Mouse (Mus musculus): Measurements from ENCODE around the gene Erf. TPM values are rescaled to one million over a fixed set of nuclear protein-coding genes. Genes with fewer than 3 reads are reported as not detected.

Gene Erf
- 22.3 and 24.3 TPM in 2 replicates for polyA plus RNA-seq (2016; fragmentation: Nextera tagmentation; extraction: Ambion mirVana)

GRCm38 (mm10) chr7:25250141-25250972 is at the start of gene Erf:
Erf (minus strand) TSS chr7:25250761.
- H3K4me3 ChIP-seq (replicated peaks): peak within 1 kb of the TSS; percentile 95
- no peaks in the 10 kb centered on the region for H3K27me3 ChIP-seq
- peak within 1 kb of the TSS; percentile 99 for H3K27ac ChIP-seq
- H3K4me1 ChIP-seq (replicated peaks): peaks cover 44% of the 10 kb centered on the region
- H3K36me3 ChIP-seq: peaks cover 13% of the 10 kb centered on the region
- H3K4me2 ChIP-seq: peak within 1 kb of the TSS; percentile 95
- WGBS: under 1% methylated on average over 50 of the region's 81 CpGs
- peak within 1 kb of the TSS; percentile 97 for H3K9ac ChIP-seq (replicated peaks)
- ATAC-seq (ENCODE audit: insufficient number of reproducible peaks, insufficient read depth, low FRiP score, low TSS enrichment, low read depth): peak; percentile 64
- H3K9me3 ChIP-seq: no peaks in the 10 kb centered on the region

- peak; percentile 93 for ATAC-seq (ENCODE audit: insufficient number of reproducible peaks, insufficient read depth, low FRiP score, low TSS enrichment, low read depth)
- Histone ChIP-seq H3K9ac (replicated peaks) (peak within 1 kb of the TSS; percentile 91), H3K4me2 (peak within 1 kb of the TSS; percentile 79), H3K27me3 (no peaks in the 10 kb centered on the region), H3K36me3 (peaks cover 37% of the 10 kb centered on the region), H3K27ac (peak within 1 kb of the TSS; percentile 97), H3K4me1 (replicated peaks) (peaks cover 19% of the 10 kb centered on the region), H3K4me3 (replicated peaks) (peak within 1 kb of the TSS; percentile 87), H3K9me3 (no peaks in the 10 kb centered on the region)
- WGBS: under 1% methylated on average over 52 of the region's 52 CpGs
Observed at GRCm38 (mm10) chr7:25297454-25298325, 47.1 kb upstream of the Erf start, which contains the start of gene Pafah1b3. Pafah1b3 (minus strand) TSS chr7:25297986.

GRCm38 (mm10) chr7:25296945-25297453 is 46.4 kb upstream of the Erf start:
- WGBS: under 1% methylated on average over 21 of the region's 21 CpGs

GRCm38 (mm10) chr7:25294960-25295722 is 44.6 kb upstream of the Erf start:
- ATAC-seq (ENCODE audit: insufficient number of reproducible peaks, insufficient read depth, low FRiP score, low TSS enrichment, low read depth): no peak
- peaks cover 19% of the 10 kb centered on the region for H3K4me1 ChIP-seq (replicated peaks)
- no peaks in the 10 kb centered on the region for H3K27me3 ChIP-seq
- H3K27ac ChIP-seq: no peak overlapping the region
- H3K36me3 ChIP-seq: peaks cover 62% of the 10 kb centered on the region
- no peak overlapping the region for H3K4me2 ChIP-seq
- H3K4me3 ChIP-seq (replicated peaks): no peak overlapping the region
- no peaks in the 10 kb centered on the region for H3K9me3 ChIP-seq
- WGBS: 87% methylated on average over 12 of the region's 12 CpGs
- no peak overlapping the region for H3K9ac ChIP-seq (replicated peaks)

More at GRCm38 (mm10) chr7:25296945-25297453, 46.4 kb upstream of the Erf start:
- H3K36me3 ChIP-seq: peaks cover 44% of the 10 kb centered on the region
- peak overlapping the region; percentile 87 for H3K4me3 ChIP-seq (replicated peaks)
- ATAC-seq (ENCODE audit: insufficient number of reproducible peaks, insufficient read depth, low FRiP score, low TSS enrichment, low read depth): peak; percentile 21; the same call in 1 of the 2 replicates
- H3K27me3 ChIP-seq: no peaks in the 10 kb centered on the region
- H3K4me1 ChIP-seq (replicated peaks): peaks cover 19% of the 10 kb centered on the region
- H3K27ac ChIP-seq: peak overlapping the region; percentile 97
- H3K9ac ChIP-seq (replicated peaks): peak overlapping the region; percentile 91
- no peaks in the 10 kb centered on the region for H3K9me3 ChIP-seq
- peak overlapping the region; percentile 79 for H3K4me2 ChIP-seq

DNA sequence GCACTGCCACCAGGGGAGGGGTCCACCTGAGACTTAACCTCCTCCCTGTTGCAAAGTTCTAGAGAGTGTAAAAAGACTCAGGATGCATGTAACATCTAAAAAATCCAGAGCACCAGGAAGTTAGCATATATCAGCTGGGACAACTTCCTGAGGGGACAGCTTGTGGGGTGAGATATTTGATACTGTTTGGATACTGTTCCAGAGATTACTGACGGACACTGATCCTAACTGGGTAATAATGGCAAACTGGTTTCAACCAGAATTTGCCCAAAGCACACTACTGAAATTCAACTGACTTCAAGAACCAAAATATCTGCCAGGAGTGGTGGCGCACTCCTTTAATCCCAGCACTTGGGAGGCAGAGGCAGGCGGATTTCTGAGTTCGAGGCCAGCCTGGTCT is 43.9 kb upstream of the Erf start:
- Histone ChIP-seq H3K4me2 (no peak overlapping the region), H3K9me3 (peaks cover 4% of the 10 kb centered on the region; the same call in 1 of the 2 replicates), H3K4me1 (replicated peaks) (peaks cover 19% of the 10 kb centered on the region), H3K36me3 (peaks cover 69% of the 10 kb centered on the region), H3K27ac (0 out of 2 replicates have a peak overlapping the region, but pooled peaks have one; percentile 2), H3K4me3 (replicated peaks) (no peak overlapping the region), H3K27me3 (no peaks in the 10 kb centered on the region), H3K9ac (replicated peaks) (no peak overlapping the region)
- ATAC-seq (ENCODE audit: insufficient number of reproducible peaks, insufficient read depth, low FRiP score, low TSS enrichment, low read depth): no peak
- WGBS: 96% methylated on average over 4 of the region's 4 CpGs

GRCm38 (mm10) chr7:25293191-25293739 is 42.7 kb upstream of the Erf start:
- Histone ChIP-seq H3K27ac (peak overlapping the region; percentile 64; the same call in 1 of the 2 replicates), H3K4me3 (replicated peaks) (no peak overlapping the region), H3K4me2 (no peak overlapping the region), H3K9ac (replicated peaks) (no peak overlapping the region), H3K36me3 (peaks cover 81% of the 10 kb centered on the region), H3K9me3 (peaks cover 10% of the 10 kb centered on the region; the same call in 1 of the 2 replicates), H3K27me3 (no peaks in the 10 kb centered on the region), H3K4me1 (replicated peaks) (peaks cover 14% of the 10 kb centered on the region)
- ATAC-seq (ENCODE audit: insufficient number of reproducible peaks, insufficient read depth, low FRiP score, low TSS enrichment, low read depth): no peak
- 83% methylated on average over 10 of the region's 10 CpGs for WGBS

DNA sequence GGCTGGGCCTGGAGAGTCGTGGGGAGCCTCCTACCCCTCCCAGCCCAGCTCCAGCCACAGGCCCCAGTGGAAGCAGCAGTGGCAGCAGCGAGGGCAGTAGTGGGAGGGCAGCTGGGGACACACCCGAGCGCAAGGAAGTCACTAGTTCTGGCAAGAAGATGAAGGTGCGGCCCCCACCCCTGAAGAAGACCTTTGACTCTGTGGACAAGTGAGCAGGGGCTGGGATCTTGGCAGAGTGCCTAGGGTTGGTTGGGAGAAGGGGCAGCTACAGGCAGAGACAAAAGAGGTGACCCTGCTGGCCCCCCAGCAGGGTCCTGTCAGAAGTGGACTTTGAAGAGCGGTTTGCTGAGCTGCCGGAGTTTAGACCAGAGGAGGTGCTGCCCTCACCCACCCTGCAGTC is 41.5 kb upstream of the Erf start:
- no peak overlapping the region for H3K4me3 ChIP-seq (replicated peaks)
- no peaks in the 10 kb centered on the region for H3K27me3 ChIP-seq
- ATAC-seq (ENCODE audit: insufficient number of reproducible peaks, insufficient read depth, low FRiP score, low TSS enrichment, low read depth): no peak
- peaks cover 93% of the 10 kb centered on the region for H3K36me3 ChIP-seq
- no peak overlapping the region for H3K9ac ChIP-seq (replicated peaks)
- no peak overlapping the region for H3K4me2 ChIP-seq
- no peak overlapping the region for H3K27ac ChIP-seq
- peaks cover 10% of the 10 kb centered on the region; the same call in 1 of the 2 replicates for H3K9me3 ChIP-seq
- WGBS: 81% methylated on average over 7 of the region's 7 CpGs
- peaks cover 10% of the 10 kb centered on the region for H3K4me1 ChIP-seq (replicated peaks)

DNA sequence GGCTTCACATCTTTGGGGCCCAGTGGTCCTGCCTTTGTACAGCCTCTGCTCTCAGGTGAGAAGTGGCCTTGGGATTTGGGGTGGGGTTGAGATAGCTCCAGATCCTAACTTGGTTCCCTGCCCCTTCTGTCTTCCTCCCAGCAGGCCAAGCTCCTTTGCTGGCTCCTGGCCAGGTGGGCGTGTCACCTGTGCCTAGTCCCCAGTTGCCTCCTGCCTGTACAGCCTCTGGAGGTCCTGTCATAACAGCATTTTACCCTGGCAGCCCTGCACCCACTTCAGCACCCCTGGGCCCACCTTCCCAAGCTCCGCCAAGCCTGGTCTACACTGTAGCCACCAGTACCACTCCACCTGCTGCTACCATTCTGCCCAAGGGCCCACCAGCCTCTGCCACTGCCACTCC is 40.4 kb upstream of the Erf start:
- peaks cover under 1% of the 10 kb centered on the region for H3K4me1 ChIP-seq (replicated peaks)
- H3K4me3 ChIP-seq (replicated peaks): no peak overlapping the region
- H3K4me2 ChIP-seq: no peak overlapping the region
- H3K27me3 ChIP-seq: no peaks in the 10 kb centered on the region
- peak overlapping the region; percentile 41; the same call in 1 of the 2 replicates for H3K27ac ChIP-seq
- H3K9me3 ChIP-seq: peaks cover 10% of the 10 kb centered on the region; the same call in 1 of the 2 replicates
- 93% methylated on average over 2 of the region's 2 CpGs for WGBS
- no peak for ATAC-seq (ENCODE audit: insufficient number of reproducible peaks, insufficient read depth, low FRiP score, low TSS enrichment, low read depth)
- H3K36me3 ChIP-seq: peaks cover 100% of the 10 kb centered on the region
- no peak overlapping the region for H3K9ac ChIP-seq (replicated peaks)

DNA sequence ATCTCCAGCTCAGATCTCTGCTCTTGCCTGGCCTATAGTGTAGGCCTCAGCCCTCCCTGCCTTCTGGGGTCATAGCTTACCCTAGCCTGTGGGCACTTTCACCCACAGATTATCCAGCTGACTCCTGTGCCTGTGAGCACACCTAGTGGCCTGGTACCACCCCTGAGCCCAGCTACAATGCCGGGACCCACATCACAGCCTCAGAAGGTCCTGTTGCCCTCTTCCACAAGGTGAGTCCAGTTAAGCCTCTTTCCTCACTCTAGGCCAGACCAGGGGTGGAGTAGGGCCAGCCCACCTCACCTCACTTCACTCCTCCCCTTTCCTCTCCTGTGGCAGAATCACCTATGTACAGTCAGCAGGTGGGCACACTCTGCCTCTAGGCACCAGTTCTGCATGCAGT is 39.9 kb upstream of the Erf start:
- Histone ChIP-seq H3K27me3 (no peaks in the 10 kb centered on the region), H3K27ac (no peak overlapping the region), H3K4me3 (replicated peaks) (no peak overlapping the region), H3K9me3 (peaks cover 10% of the 10 kb centered on the region; the same call in 1 of the 2 replicates), H3K36me3 (peaks cover 100% of the 10 kb centered on the region), H3K4me2 (no peak overlapping the region), H3K9ac (replicated peaks) (no peak overlapping the region), H3K4me1 (replicated peaks) (no peaks in the 10 kb centered on the region)
- ATAC-seq (ENCODE audit: insufficient number of reproducible peaks, insufficient read depth, low FRiP score, low TSS enrichment, low read depth): no peak
- WGBS: 100% methylated on average over 1 of the region's 1 CpGs

DNA sequence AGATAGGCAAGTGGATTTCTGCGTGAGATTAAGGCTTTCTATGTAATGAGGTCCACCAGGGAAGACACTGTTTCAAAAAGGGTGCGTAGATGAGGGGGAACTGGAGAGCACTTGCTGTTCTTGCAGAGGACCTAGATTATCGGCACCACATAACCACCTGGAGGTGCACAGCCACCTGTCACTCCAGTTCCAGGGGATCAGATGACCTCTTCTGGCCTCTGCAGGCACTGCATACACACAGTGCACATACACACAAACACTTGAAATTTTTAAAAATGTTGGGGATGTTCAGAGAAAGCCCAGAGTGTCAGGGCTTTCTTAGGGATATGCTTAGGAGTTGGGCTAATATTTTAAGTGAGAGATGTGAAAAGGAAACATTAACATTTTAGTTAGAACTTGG is 39.4 kb upstream of the Erf start:
- H3K4me1 ChIP-seq (replicated peaks): peaks cover 1% of the 10 kb centered on the region
- H3K36me3 ChIP-seq: peaks cover 100% of the 10 kb centered on the region
- no peak overlapping the region for H3K9ac ChIP-seq (replicated peaks)
- no peaks in the 10 kb centered on the region for H3K27me3 ChIP-seq
- H3K27ac ChIP-seq: no peak overlapping the region
- H3K4me3 ChIP-seq (replicated peaks): no peak overlapping the region
- ATAC-seq (ENCODE audit: insufficient number of reproducible peaks, insufficient read depth, low FRiP score, low TSS enrichment, low read depth): no peak
- no peak overlapping the region for H3K4me2 ChIP-seq
- H3K9me3 ChIP-seq: peaks cover 10% of the 10 kb centered on the region; the same call in 1 of the 2 replicates
- 95% methylated on average over 3 of the region's 3 CpGs for WGBS

Data from limb, embryonic 12.5 days (tissue).